Mouse (Mus musculus) olfactory bulb, adult 2 months (tissue): ENCODE results near the gene Dpy30.

Experiments used
- CTCF ChIP-seq: fragments of 200-500 bp; IDR thresholded peaks from 2 replicates; pipeline ENCODE4 v1.5.1; 2012; ENCODE audit warnings: low read depth, mild to moderate bottlenecking, low read length, moderate library complexity; ENCODE audit not compliant: insufficient read depth
- POLR2A ChIP-seq: fragments of 200-500 bp; IDR thresholded peaks from 2 replicates; pipeline ENCODE4 v1.6.1; 2012; ENCODE audit warnings: mild to moderate bottlenecking, low read depth, low read length, moderate library complexity; ENCODE audit not compliant: insufficient read depth

DNA sequence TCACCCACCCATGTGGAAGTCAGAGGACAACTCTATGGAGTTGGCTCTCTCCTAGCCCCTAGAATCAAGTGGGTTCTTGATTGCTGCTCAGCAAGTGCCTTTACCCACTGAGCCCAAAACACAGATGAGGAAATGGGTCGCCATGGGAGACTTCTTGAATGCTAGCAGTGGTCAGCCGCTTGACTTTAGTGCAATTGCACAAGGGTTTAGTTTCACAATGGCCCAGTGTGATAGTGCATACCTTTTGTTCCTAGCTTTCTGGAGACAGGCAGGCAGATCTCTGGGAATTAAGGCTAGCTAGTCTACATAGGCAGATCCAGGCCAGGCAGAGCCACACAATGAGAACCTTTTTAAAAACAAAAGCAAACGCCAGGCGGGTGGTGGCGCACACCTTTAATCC is 23.7 kb downstream of the Dpy30 start:
- TF ChIP-seq CTCF (no peak), POLR2A (no peak)
